Mouse (Mus musculus): Measurements from ENCODE around the gene Creb5. TPM values are rescaled to one million over a fixed set of nuclear protein-coding genes. Genes with fewer than 3 reads are reported as not detected.

Creb5 gene
- polyA plus RNA-seq, 1 experiment, result 4.0 TPM

- no peak for TF ChIP-seq POLR2A (IDR thresholded peaks at IDR 0.05; ENCODE audit: borderline replicate concordance, extremely low read depth, low read depth, low read length)
- no peak for TF ChIP-seq CTCF (IDR thresholded peaks at IDR 0.05; ENCODE audit: insufficient read depth, low read length)
- no peaks in the 10 kb centered on the region for H3K4me1 ChIP-seq (ENCODE audit: control insufficient read depth, insufficient read depth, low read length)
- no peak for DNase-seq
- 41% methylated on average over 2 of the region's 2 CpGs for WGBS
- no peak overlapping the region for H3K4me3 ChIP-seq (replicated peaks; ENCODE audit: extremely low read depth, low read depth, low read length)
Observed at GRCm38 (mm10) chr6:53704440-53704839, 417.4 kb downstream of the Creb5 start.

- 80% methylated on average over 10 of the region's 10 CpGs for WGBS
- H3K4me3 ChIP-seq (replicated peaks; ENCODE audit: extremely low read depth, low read depth, low read length), result no peak overlapping the region
- no peak for DNase-seq
- TF ChIP-seq CTCF (IDR thresholded peaks at IDR 0.05; ENCODE audit: insufficient read depth, low read length), result no peak
- no peak for TF ChIP-seq POLR2A (IDR thresholded peaks at IDR 0.05; ENCODE audit: borderline replicate concordance, extremely low read depth, low read depth, low read length)
- no peaks in the 10 kb centered on the region for H3K4me1 ChIP-seq (ENCODE audit: control insufficient read depth, insufficient read depth, low read length)
Observed at GRCm38 (mm10) chr6:53706604-53707330, 419.7 kb downstream of the Creb5 start.

GRCm38 (mm10) chr6:53707795-53708194, 420.7 kb downstream of the Creb5 start:
- Histone ChIP-seq H3K4me3 (replicated peaks; ENCODE audit: extremely low read depth, low read depth, low read length) (no peak overlapping the region), H3K4me1 (ENCODE audit: control insufficient read depth, insufficient read depth, low read length) (no peaks in the 10 kb centered on the region)
- TF ChIP-seq POLR2A (IDR thresholded peaks at IDR 0.05; ENCODE audit: borderline replicate concordance, extremely low read depth, low read depth, low read length) (no peak), CTCF (IDR thresholded peaks at IDR 0.05; ENCODE audit: insufficient read depth, low read length) (no peak)
- 39% methylated on average over 5 of the region's 5 CpGs for WGBS
- no peak for DNase-seq

- TF ChIP-seq POLR2A (IDR thresholded peaks at IDR 0.05; ENCODE audit: borderline replicate concordance, extremely low read depth, low read depth, low read length) (no peak), CTCF (IDR thresholded peaks at IDR 0.05; ENCODE audit: insufficient read depth, low read length) (no peak)
- no peak overlapping the region for H3K4me3 ChIP-seq (replicated peaks; ENCODE audit: extremely low read depth, low read depth, low read length)
- no peaks in the 10 kb centered on the region for H3K4me1 ChIP-seq (ENCODE audit: control insufficient read depth, insufficient read depth, low read length)
- WGBS, result 90% methylated on average over 14 of the region's 14 CpGs
- no peak for DNase-seq
Observed at GRCm38 (mm10) chr6:53709694-53710442, 422.8 kb downstream of the Creb5 start.

GRCm38 (mm10) chr6:53710560-53710959, 423.5 kb downstream of the Creb5 start:
- DNase-seq, result no peak
- TF ChIP-seq POLR2A (IDR thresholded peaks at IDR 0.05; ENCODE audit: borderline replicate concordance, extremely low read depth, low read depth, low read length), result no peak
- TF ChIP-seq CTCF (IDR thresholded peaks at IDR 0.05; ENCODE audit: insufficient read depth, low read length), result no peak
- H3K4me1 ChIP-seq (ENCODE audit: control insufficient read depth, insufficient read depth, low read length), result no peaks in the 10 kb centered on the region
- 68% methylated on average over 5 of the region's 5 CpGs for WGBS
- H3K4me3 ChIP-seq (replicated peaks; ENCODE audit: extremely low read depth, low read depth, low read length), result no peak overlapping the region

- DNase-seq, result no peak
Observed at GRCm38 (mm10) chr6:53713152-53713551, 426.1 kb downstream of the Creb5 start.

GRCm38 (mm10) chr6:53714908-53715321, 427.8 kb downstream of the Creb5 start:
- 86% methylated on average over 9 of the region's 9 CpGs for WGBS

More at GRCm38 (mm10) chr6:53713152-53713551, 426.1 kb downstream of the Creb5 start:
- TF ChIP-seq POLR2A (IDR thresholded peaks at IDR 0.05; ENCODE audit: borderline replicate concordance, extremely low read depth, low read depth, low read length), result no peak
- no peak for TF ChIP-seq CTCF (IDR thresholded peaks at IDR 0.05; ENCODE audit: insufficient read depth, low read length)
- Histone ChIP-seq H3K4me1 (ENCODE audit: control insufficient read depth, insufficient read depth, low read length) (no peaks in the 10 kb centered on the region), H3K4me3 (replicated peaks; ENCODE audit: extremely low read depth, low read depth, low read length) (no peak overlapping the region)
- WGBS, result 67% methylated on average over 9 of the region's 9 CpGs

GRCm38 (mm10) chr6:53716013-53716412, 428.9 kb downstream of the Creb5 start:
- no peak for TF ChIP-seq POLR2A (IDR thresholded peaks at IDR 0.05; ENCODE audit: borderline replicate concordance, extremely low read depth, low read depth, low read length)
- TF ChIP-seq CTCF (IDR thresholded peaks at IDR 0.05; ENCODE audit: insufficient read depth, low read length), result no peak
- WGBS, result 66% methylated on average over 9 of the region's 9 CpGs
- H3K4me1 ChIP-seq (ENCODE audit: control insufficient read depth, insufficient read depth, low read length), result no peaks in the 10 kb centered on the region
- no peak overlapping the region for H3K4me3 ChIP-seq (replicated peaks; ENCODE audit: extremely low read depth, low read depth, low read length)
- no peak for DNase-seq

More at GRCm38 (mm10) chr6:53714908-53715321, 427.8 kb downstream of the Creb5 start:
- TF ChIP-seq POLR2A (IDR thresholded peaks at IDR 0.05; ENCODE audit: borderline replicate concordance, extremely low read depth, low read depth, low read length) (no peak), CTCF (IDR thresholded peaks at IDR 0.05; ENCODE audit: insufficient read depth, low read length) (no peak)
- DNase-seq, result no peak
- Histone ChIP-seq H3K4me3 (replicated peaks; ENCODE audit: extremely low read depth, low read depth, low read length) (no peak overlapping the region), H3K4me1 (ENCODE audit: control insufficient read depth, insufficient read depth, low read length) (no peaks in the 10 kb centered on the region)

- H3K4me3 ChIP-seq (replicated peaks; ENCODE audit: extremely low read depth, low read depth, low read length), result no peak overlapping the region
- no peak for DNase-seq
- WGBS, result 89% methylated on average over 3 of the region's 3 CpGs
- H3K4me1 ChIP-seq (ENCODE audit: control insufficient read depth, insufficient read depth, low read length), result no peaks in the 10 kb centered on the region
- no peak for TF ChIP-seq CTCF (IDR thresholded peaks at IDR 0.05; ENCODE audit: insufficient read depth, low read length)
- no peak for TF ChIP-seq POLR2A (IDR thresholded peaks at IDR 0.05; ENCODE audit: borderline replicate concordance, extremely low read depth, low read depth, low read length)
Observed at GRCm38 (mm10) chr6:53720009-53720408, 432.9 kb downstream of the Creb5 start.

All from lung, adult 2 months (tissue).